Mouse (Mus musculus) liver, adult 2 months (tissue): ENCODE measurements around the gene Gnat1.

Experiments
- CTCF ChIP-seq: fragments of 200-500 bp; IDR thresholded peaks from 2 replicates; pipeline ENCODE4 v1.5.1; 2011; ENCODE audit warnings: low read depth, low read length, control low read depth
- POLR2A ChIP-seq: fragments of 200-500 bp; IDR thresholded peaks from 2 replicates; pipeline ENCODE4 v1.6.1; 2011; ENCODE audit warnings: low read length, control low read depth; ENCODE audit not compliant: insufficient read depth; ENCODE audit errors: extremely low read depth

GRCm38 (mm10) chr9:107696845-107697610 lies 17.5 kb upstream of the Gnat1 start:
- no peak for TF ChIP-seq POLR2A
- no peak for TF ChIP-seq CTCF
